Mouse (Mus musculus) heart, embryonic 11.5 days (tissue): ENCODE results near the gene Fnbp1. TPM values are rescaled to one million over a fixed set of nuclear protein-coding genes. Genes with fewer than 3 reads are reported as not detected.
"Not testable (repeated sequence)": the region's sequence is repeated elsewhere in the genome, so short reads cannot be mapped to it uniquely, and the experiment has no call there.

ENCODE experiments used
- ATAC-seq: fragments of 200-750 bp; cut with Nextera tagmentation; replicated peaks from 2 replicates; pipeline ENCODE4 v1.8.0; 2017; ENCODE audit warnings: moderate library complexity; ENCODE audit not compliant: insufficient number of reproducible peaks, low FRiP score, low TSS enrichment
- H3K27ac ChIP-seq: fragments of 300-500 bp; sonication (generic); 2 replicates; pipeline ENCODE4 v1.5.1; 2014; ENCODE audit warnings: mild to moderate bottlenecking, low read depth, low read length
- H3K27me3 ChIP-seq: fragments of 300-500 bp; sonication (generic); 2 replicates; pipeline ENCODE4 v1.6.1; 2014; ENCODE audit warnings: mild to moderate bottlenecking, low read length, mixed read lengths; ENCODE audit not compliant: control insufficient read depth, insufficient read depth
- H3K36me3 ChIP-seq: fragments of 300-500 bp; sonication (generic); 2 replicates; pipeline ENCODE4 v1.6.1; 2014; ENCODE audit warnings: mild to moderate bottlenecking, low read length, moderate library complexity, mixed read lengths; ENCODE audit not compliant: control insufficient read depth, insufficient read depth
- H3K4me1 ChIP-seq: fragments of 300-500 bp; sonication (generic); 2 replicates; pipeline ENCODE4 v1.6.1; 2014; ENCODE audit warnings: low read length; ENCODE audit not compliant: control insufficient read depth, insufficient read depth
- H3K4me2 ChIP-seq: fragments of 300-500 bp; sonication (generic); 2 replicates; pipeline ENCODE4 v1.6.1; 2014; ENCODE audit warnings: mild to moderate bottlenecking, moderate library complexity
- H3K4me3 ChIP-seq: fragments of 300-500 bp; sonication (generic); 2 replicates; pipeline ENCODE4 v1.5.1; 2014; ENCODE audit warnings: low read depth, low read length
- H3K9ac ChIP-seq: fragments of 300-500 bp; sonication (generic); 2 replicates; pipeline ENCODE4 v1.6.1; 2014; ENCODE audit warnings: mild to moderate bottlenecking, low read depth, low read length, moderate library complexity
- H3K9me3 ChIP-seq: fragments of 300-500 bp; sonication (generic); replicated peaks from 2 replicates; pipeline ENCODE4 v1.6.1; 2016; ENCODE audit warnings: low read length; ENCODE audit not compliant: control insufficient read depth
- WGBS: fragments of 180-500 bp; shearing (Covaris S2); extraction: QIAGEN DNeasy Blood & Tissue Kit; methylation state at CpG from one replicate; pipeline ENCODE4 v1.1.7; 2014; ENCODE audit not compliant: insufficient replicate concordance; 5-methylcytosine and 5-hydroxymethylcytosine counted together
- polyA plus RNA-seq: library from polyadenylated mRNA; unstranded; fragments of >200 nt; fragmentation: Nextera tagmentation; extraction: Ambion mirVana; gene quantifications from 2 replicates; pipeline ENCODE4 v1.2.1, GENCODE M21; 2014

Fnbp1 gene
- polyA plus RNA-seq, 1 experiment from 2014 or later = 19.5 TPM

GRCm38 (mm10) chr2:31172536-31172935 is 30.7 kb upstream of the Fnbp1 start:
- H3K27ac ChIP-seq = peak overlapping the region; percentile 77; the same call in 1 of the 2 replicates
- no peaks in the 10 kb centered on the region for H3K4me1 ChIP-seq
- peaks cover 55% of the 10 kb centered on the region for H3K36me3 ChIP-seq
- no peak overlapping the region for H3K4me2 ChIP-seq
- H3K27me3 ChIP-seq = no peaks in the 10 kb centered on the region
- H3K9ac ChIP-seq = no peak overlapping the region
- no peaks in the 10 kb centered on the region for H3K9me3 ChIP-seq
- WGBS = 96% methylated on average over 5 of the region's 5 CpGs
- ATAC-seq = no peak
- no peak overlapping the region for H3K4me3 ChIP-seq

- Histone ChIP-seq H3K4me2 (no peak overlapping the region), H3K9me3 (no peaks in the 10 kb centered on the region), H3K4me3 (no peak overlapping the region), H3K27me3 (no peaks in the 10 kb centered on the region), H3K27ac (peak overlapping the region; percentile 77), H3K4me1 (no peaks in the 10 kb centered on the region), H3K9ac (no peak overlapping the region), H3K36me3 (peaks cover 50% of the 10 kb centered on the region)
- WGBS = 69% methylated on average over 5 of the region's 5 CpGs
- 0 out of 2 replicates have a peak, but pooled peaks have one; percentile 49 for ATAC-seq
Measured at GRCm38 (mm10) chr2:31172001-31172400, 30.2 kb upstream of the Fnbp1 start.

GRCm38 (mm10) chr2:31170164-31170563 is 28.4 kb upstream of the Fnbp1 start:
- no peak for ATAC-seq
- Histone ChIP-seq H3K9me3 (no peaks in the 10 kb centered on the region), H3K36me3 (peaks cover 39% of the 10 kb centered on the region), H3K9ac (no peak overlapping the region), H3K27me3 (no peaks in the 10 kb centered on the region), H3K27ac (no peak overlapping the region), H3K4me3 (no peak overlapping the region), H3K4me2 (no peak overlapping the region), H3K4me1 (peaks cover 10% of the 10 kb centered on the region)
- WGBS = 88% methylated on average over 6 of the region's 6 CpGs

- H3K9ac ChIP-seq = no peak overlapping the region
- H3K36me3 ChIP-seq = peaks cover 39% of the 10 kb centered on the region
- H3K27ac ChIP-seq = peak overlapping the region; percentile 17; the same call in 1 of the 2 replicates
- H3K27me3 ChIP-seq = no peaks in the 10 kb centered on the region
- 0 out of 2 replicates have a peak, but pooled peaks have one; percentile 11 for ATAC-seq
- H3K4me3 ChIP-seq = no peak overlapping the region
- peaks cover 22% of the 10 kb centered on the region for H3K4me1 ChIP-seq
- no peak overlapping the region for H3K4me2 ChIP-seq
- H3K9me3 ChIP-seq = no peaks in the 10 kb centered on the region
- 79% methylated on average over 10 of the region's 10 CpGs for WGBS
Measured at GRCm38 (mm10) chr2:31169001-31169400, 27.2 kb upstream of the Fnbp1 start.

GRCm38 (mm10) chr2:31167571-31167970 is 25.8 kb upstream of the Fnbp1 start:
- H3K4me2 ChIP-seq, H3K27me3 ChIP-seq, H3K9me3 ChIP-seq, ATAC-seq, H3K4me3 ChIP-seq, H3K9ac ChIP-seq, H3K27ac ChIP-seq: not testable (repeated sequence)
- WGBS = 95% methylated on average over 2 of the region's 2 CpGs
- Histone ChIP-seq H3K36me3 (peaks cover 32% of the 10 kb centered on the region), H3K4me1 (peaks cover 33% of the 10 kb centered on the region)

- H3K4me1 ChIP-seq = peaks cover 34% of the 10 kb centered on the region
- H3K4me2 ChIP-seq = peak overlapping the region; percentile 47
- H3K27me3 ChIP-seq = no peaks in the 10 kb centered on the region
- peaks cover 21% of the 10 kb centered on the region for H3K36me3 ChIP-seq
- H3K9me3 ChIP-seq = no peaks in the 10 kb centered on the region
- no peak overlapping the region for H3K4me3 ChIP-seq
- H3K9ac ChIP-seq = peak overlapping the region; percentile 40; the same call in 1 of the 2 replicates
- ATAC-seq = peak; percentile 45; the same call in 1 of the 2 replicates
- 16% methylated on average over 4 of the region's 4 CpGs for WGBS
- peak overlapping the region; percentile 92 for H3K27ac ChIP-seq
Measured at GRCm38 (mm10) chr2:31165529-31165928, 23.7 kb upstream of the Fnbp1 start.

GRCm38 (mm10) chr2:31164841-31165455 is 23.1 kb upstream of the Fnbp1 start:
- H3K9ac ChIP-seq = peak overlapping the region; percentile 40; the same call in 1 of the 2 replicates
- H3K27ac ChIP-seq = peak overlapping the region; percentile 92
- H3K9me3 ChIP-seq = no peaks in the 10 kb centered on the region
- ATAC-seq = peak; percentile 61; the same call in 1 of the 2 replicates
- no peak overlapping the region for H3K4me3 ChIP-seq
- H3K4me1 ChIP-seq = peaks cover 39% of the 10 kb centered on the region
- H3K4me2 ChIP-seq = peak overlapping the region; percentile 47
- 4% methylated on average over 5 of the region's 5 CpGs for WGBS
- H3K27me3 ChIP-seq = no peaks in the 10 kb centered on the region
- H3K36me3 ChIP-seq = peaks cover 17% of the 10 kb centered on the region

- no peak overlapping the region for H3K4me3 ChIP-seq
- no peak for ATAC-seq
- H3K27me3 ChIP-seq = no peaks in the 10 kb centered on the region
- peaks cover 49% of the 10 kb centered on the region for H3K4me1 ChIP-seq
- H3K27ac ChIP-seq = peak overlapping the region; percentile 92
- no peak overlapping the region for H3K9ac ChIP-seq
- WGBS = 61% methylated on average over 11 of the region's 11 CpGs
- H3K9me3 ChIP-seq = no peaks in the 10 kb centered on the region
- H3K4me2 ChIP-seq = no peak overlapping the region
- H3K36me3 ChIP-seq = peaks cover 5% of the 10 kb centered on the region
Measured at GRCm38 (mm10) chr2:31163361-31164118, 21.7 kb upstream of the Fnbp1 start.
